Mouse (Mus musculus) brain, adult 2 months (tissue): ENCODE measurements at regions not wholly inside any gene's neighbourhood (a gene's known extent, or its start where the extent isn't known, plus 50 kb on each side); places are given as distances from the start of the nearest gene placed in this dataset.
"Not testable (repeated sequence)": the region's sequence is repeated elsewhere in the genome, so short reads cannot be mapped to it uniquely, and the experiment has no call there.

Experiments
- DNase-seq: peaks from one replicate; pipeline ENCODE4 v3.0.0; 2011; ENCODE audit warnings: low read depth, low spot score

DNA sequence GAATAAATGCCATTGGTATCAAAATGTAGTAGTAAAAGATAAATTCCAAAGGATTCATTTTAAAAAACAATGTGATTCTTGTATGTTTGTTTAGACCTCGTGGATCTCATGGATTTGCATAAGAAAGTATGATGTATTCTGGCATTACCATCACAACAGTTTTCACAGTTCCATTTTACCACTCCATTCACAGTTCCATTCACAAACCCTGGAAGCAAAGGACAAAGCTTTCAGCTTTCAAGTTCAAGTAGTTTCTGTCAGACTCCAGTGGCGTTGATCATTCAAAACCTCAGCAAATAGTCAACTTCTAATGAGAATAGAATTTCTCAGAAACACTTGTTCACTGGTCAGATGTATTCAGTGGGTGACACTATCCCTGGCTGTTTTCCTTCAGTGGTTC is 1157.9 kb upstream of the Cntn5 start:
- no peak for DNase-seq

- no peak for DNase-seq
Observed at GRCm38 (mm10) chr9:12052429-12052828, 1147.9 kb upstream of the Cntn5 start.

DNA sequence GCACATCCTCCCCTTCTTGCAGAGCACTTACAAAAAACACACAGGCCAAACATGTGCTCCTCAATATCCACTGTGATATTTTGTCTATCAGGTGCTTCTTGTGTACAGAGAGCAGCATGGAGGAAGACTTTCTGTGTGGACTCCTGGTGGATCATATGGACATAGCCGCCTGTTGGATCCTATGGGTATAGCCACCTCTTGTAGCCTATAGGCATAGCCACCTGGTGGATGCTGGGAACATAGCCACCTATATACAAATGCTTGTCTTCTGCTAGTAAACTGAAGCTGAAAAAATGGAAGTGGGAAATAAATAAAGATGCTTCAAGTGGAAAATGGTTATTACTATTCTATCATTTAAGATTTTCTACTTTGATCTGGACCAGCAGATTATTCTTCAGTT is 1111.4 kb upstream of the Cntn5 start:
- DNase-seq, result no peak

GRCm38 (mm10) chr9:11998580-11998979 is 1094.0 kb upstream of the Cntn5 start:
- no peak for DNase-seq

GRCm38 (mm10) chr9:11982102-11982882 is 1077.7 kb upstream of the Cntn5 start:
- peak; percentile 6 for DNase-seq

- DNase-seq, result not testable (repeated sequence)
Observed at GRCm38 (mm10) chr9:11940691-11941480, 1036.3 kb upstream of the Cntn5 start.

DNA sequence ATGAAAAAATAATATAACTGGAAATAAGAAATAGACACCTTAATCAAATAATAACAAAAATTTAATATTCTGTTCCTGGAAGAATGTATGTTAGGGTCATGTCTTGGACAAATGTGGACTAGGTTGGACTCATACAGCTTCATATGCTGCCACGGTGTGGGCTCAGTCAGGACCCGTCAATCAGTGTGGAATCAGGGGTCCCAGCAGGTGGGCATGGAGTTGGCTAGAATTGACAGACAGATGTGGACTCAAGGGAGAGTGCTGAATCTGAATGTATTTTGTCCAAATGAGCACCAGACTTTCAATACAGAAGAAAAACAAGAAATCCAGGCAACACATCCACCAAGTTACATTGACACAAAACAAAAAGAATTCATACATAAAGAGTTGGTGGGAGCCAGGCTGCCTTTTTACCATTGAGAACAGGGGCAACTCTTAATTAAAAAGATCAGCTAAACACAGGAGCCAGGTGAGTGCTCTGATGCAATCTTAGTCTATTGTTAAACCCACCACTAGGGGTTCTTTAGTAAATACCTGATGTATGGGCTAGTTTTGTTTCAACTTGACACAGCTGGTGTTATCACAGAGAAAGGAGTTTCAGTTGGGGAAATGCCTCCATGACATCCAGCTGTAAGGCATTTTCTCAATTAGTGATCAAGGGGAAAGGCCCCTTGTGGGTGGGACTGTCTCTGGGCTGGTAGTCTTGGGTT is 1035.4 kb upstream of the Cntn5 start:
- no peak for DNase-seq

- no peak for DNase-seq
Observed at GRCm38 (mm10) chr9:11925501-11925900, 1020.9 kb upstream of the Cntn5 start.

GRCm38 (mm10) chr9:11923591-11924355 is 1019.2 kb upstream of the Cntn5 start:
- not testable (repeated sequence) for DNase-seq

GRCm38 (mm10) chr9:11920251-11920650 is 1015.7 kb upstream of the Cntn5 start:
- DNase-seq, result no peak

DNA sequence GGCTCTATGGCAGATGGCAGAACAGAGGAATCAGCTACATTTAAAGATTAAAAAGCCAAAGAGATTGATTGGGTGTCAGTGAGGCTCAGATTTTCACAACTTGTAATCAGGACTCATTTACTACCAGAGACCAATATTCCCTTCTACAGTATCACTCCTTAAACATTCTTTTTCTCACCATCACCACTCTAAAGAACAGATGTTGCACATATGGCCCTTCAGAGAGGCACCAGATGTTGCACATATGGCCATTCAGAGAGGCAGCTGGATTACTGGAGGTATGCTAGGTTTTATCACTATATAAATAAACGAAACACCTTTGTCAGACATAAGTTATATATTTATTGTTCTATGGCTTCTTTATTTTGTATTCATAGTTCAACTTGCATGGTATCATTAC is 993.7 kb upstream of the Cntn5 start:
- no peak for DNase-seq

DNA sequence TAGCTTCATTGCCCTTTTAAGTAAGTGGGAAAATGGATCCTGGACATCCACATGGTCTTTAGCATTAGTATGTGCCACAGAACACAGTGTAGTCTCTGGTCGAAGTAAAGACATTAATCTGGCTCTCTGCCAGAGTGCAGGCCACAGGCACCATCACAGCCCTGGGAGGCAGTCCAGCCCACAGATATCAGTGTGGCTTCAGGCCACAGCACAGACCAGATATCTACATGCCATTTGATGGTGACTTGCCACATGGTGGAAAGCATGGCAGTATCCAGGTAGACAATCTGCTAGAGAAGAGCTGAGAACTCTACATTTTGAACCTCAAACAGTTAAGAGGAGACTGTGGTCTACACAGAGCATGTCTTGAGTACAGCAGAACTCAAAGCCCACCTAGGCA is 981.2 kb upstream of the Cntn5 start:
- DNase-seq, result no peak

DNA sequence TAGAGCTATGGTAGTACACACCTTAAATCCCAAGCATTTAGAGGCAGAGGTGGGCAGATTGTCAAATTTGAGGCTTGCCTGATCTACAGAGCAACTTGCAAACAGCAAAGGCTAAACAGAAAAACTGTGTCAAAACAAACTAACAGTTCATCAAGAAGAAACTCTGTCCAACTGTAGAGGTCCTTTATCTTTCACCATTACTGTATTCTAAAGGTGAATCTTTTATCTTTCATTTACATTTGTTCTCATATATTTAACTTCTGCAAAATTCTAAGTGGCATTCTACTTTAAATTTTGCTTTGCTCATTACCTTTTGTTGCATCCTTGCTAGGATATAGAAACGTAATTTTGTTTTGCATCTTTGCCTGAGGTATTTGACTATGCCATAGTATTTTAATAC is 967.5 kb upstream of the Cntn5 start:
- DNase-seq, result no peak

DNA sequence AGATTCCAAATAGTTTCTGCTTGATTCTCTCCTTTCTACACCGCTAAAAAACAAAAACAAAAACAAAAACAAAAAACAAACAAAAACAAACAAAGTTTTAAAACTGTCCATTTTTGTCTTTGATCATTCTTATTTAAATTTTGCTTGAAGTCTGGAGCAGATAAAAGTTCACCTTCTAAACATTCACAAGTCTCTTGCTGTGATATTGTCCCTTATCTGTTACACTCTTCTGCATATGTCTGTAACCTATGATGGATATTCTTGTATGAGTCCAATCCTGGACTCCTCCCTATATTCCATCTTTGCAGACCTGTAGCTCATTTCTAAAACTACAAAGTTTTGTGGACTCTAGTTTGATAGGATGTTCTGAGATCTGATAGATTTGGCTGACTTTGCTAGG is 966.9 kb upstream of the Cntn5 start:
- no peak for DNase-seq

DNA sequence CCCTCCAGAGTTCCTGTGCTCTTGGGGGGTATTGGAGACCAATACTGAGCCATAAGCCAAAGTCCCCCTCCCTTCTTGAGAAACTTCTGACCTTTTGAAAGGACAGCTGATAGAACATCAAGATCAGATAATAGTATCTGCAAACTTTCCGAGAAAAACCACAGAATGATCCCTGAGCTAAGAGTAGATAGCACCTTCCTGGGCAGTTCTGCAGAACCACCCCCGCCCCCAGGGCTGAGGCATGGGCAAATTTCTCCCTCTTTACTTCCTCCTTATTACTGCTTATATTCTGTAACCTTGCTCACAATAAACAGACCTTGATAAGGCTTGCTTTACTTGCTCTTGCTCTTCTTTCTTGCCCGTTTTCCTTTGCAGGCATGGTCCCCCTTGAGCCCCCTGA is 944.1 kb upstream of the Cntn5 start:
- not testable (repeated sequence) for DNase-seq
